8 mouse cellular contexts compared by ENCODE assay signal in the genomic region with DNA sequence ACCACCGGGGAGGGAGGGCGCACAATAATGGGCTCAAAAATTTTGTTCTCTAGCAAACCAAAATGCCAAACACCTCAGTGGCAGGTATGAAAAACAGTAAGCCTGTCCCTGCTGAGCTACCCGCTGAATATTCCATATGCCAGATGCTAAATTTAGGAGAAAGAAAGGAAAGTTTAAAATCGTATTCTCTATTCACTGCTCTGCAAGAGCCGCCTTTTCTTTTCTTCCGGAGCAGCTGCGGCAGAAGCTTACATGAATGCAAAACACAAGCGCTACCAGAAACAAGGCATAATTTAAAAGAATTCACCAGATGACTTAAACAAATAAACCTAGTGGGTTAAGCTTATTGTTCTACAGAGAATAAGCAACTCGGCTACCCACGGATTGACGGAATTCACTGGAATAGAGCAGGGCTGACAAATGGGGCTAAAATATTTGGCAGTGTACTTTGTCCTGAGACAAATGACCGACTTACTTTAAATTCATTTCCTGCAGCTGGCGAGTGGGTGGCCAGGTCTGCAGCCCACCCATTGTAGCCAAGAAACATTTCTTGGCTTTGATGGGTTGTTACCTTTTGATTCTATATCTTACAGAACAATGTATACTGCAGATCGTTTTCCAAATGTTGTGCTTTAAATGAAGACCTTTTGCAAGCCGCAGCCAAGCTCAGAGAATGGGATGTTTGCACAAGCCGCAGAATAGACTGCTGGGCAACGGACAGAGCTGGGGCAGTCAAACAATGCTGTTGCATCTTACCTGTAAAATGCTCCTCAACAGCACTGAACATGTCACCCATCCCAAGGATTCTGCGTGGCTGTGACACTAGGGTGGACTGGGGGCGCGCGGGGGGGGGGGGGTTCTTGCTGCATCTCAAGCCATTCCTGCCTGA. TPM values are rescaled to one million over a fixed set of nuclear protein-coding genes. Genes with fewer than 3 reads are reported as not detected.
DNase-seq lines count a peak whose midpoint lies in the region; ATAC-seq lines count a peak whose summit lies in the region.

No protein-coding gene starts in this region.

- no peaks in the 10 kb centered on the region for H3K27me3 ChIP-seq in kidney, embryonic 14.5 days (ENCODE audit: control insufficient read depth, insufficient read depth, low read length)
- H3K27me3 ChIP-seq in forebrain, embryonic 10.5 days (ENCODE audit: poor library complexity, severe bottlenecking): peaks cover 47% of the 10 kb centered on the region
- H3K27me3 ChIP-seq in limb, embryonic 11.5 days (ENCODE audit: control insufficient read depth, insufficient read depth, low read length): no peaks in the 10 kb centered on the region

- DNase-seq in kidney, adult 8-10 months: no peak
- DNase-seq in cerebellum, adult 11-12 months: peak; percentile 60
- DNase-seq in forebrain, embryonic 10.5 days (ENCODE audit: extremely low spot score, low spot score): no peak
- peak; percentile 25 for DNase-seq in limb, embryonic 11.5 days (ENCODE audit: low spot score)
- peak; percentile 13 for DNase-seq in retina, embryonic 14.5 days (ENCODE audit: low spot score)
- DNase-seq in gastrocnemius, postnatal 14 days: no peak
- DNase-seq in adrenal gland, postnatal 14 days: no peak

- no peaks in the 10 kb centered on the region for H3K9me3 ChIP-seq in kidney, embryonic 14.5 days (ENCODE audit: control insufficient read depth, low read length)
- H3K9me3 ChIP-seq in forebrain, embryonic 10.5 days: peaks cover 5% of the 10 kb centered on the region; the same call in 1 of the 2 replicates
- no peaks in the 10 kb centered on the region for H3K9me3 ChIP-seq in limb, embryonic 11.5 days (ENCODE audit: control insufficient read depth, low read length)

- no peaks in the 10 kb centered on the region for H3K4me1 ChIP-seq in kidney, embryonic 14.5 days (ENCODE audit: control insufficient read depth, insufficient read depth, low read length)
- peaks cover 17% of the 10 kb centered on the region for H3K4me1 ChIP-seq in forebrain, embryonic 10.5 days
- no peaks in the 10 kb centered on the region for H3K4me1 ChIP-seq in limb, embryonic 11.5 days (ENCODE audit: control insufficient read depth, insufficient read depth, low read length)

- H3K9ac ChIP-seq in kidney, embryonic 14.5 days (ENCODE audit: low read depth, low read length): peak overlapping the region; percentile 37; the same call in 1 of the 2 replicates
- no peak overlapping the region for H3K9ac ChIP-seq in limb, embryonic 11.5 days (ENCODE audit: low read length)

- WGBS in kidney, embryonic 14.5 days: 42% methylated on average over 21 of the region's 21 CpGs
- 30% methylated on average over 21 of the region's 21 CpGs for WGBS in forebrain, embryonic 10.5 days
- WGBS in limb, embryonic 11.5 days: 47% methylated on average over 21 of the region's 21 CpGs

- intact Hi-C loops in gastrocnemius, postnatal 14 days (cut with DNase I; ENCODE audit: low total_unique reads): no loop called here

- H3K4me2 ChIP-seq in kidney, embryonic 14.5 days (replicated peaks; ENCODE audit: low read depth, low read length): peak overlapping the region; percentile 35
- peak overlapping the region; percentile 0; the same call in 1 of the 2 replicates for H3K4me2 ChIP-seq in limb, embryonic 11.5 days (ENCODE audit: low read depth, severe bottlenecking)

- peak overlapping the region; percentile 6; the same call in 1 of the 2 replicates for H3K4me3 ChIP-seq in kidney, embryonic 14.5 days (ENCODE audit: low read length)
- H3K4me3 ChIP-seq in forebrain, embryonic 10.5 days: peak overlapping the region; percentile 34
- H3K4me3 ChIP-seq in limb, embryonic 11.5 days (ENCODE audit: low read depth, low read length): no peak overlapping the region

- no peaks in the 10 kb centered on the region for H3K36me3 ChIP-seq in kidney, embryonic 14.5 days (ENCODE audit: control insufficient read depth, insufficient read depth, low read length)
- H3K36me3 ChIP-seq in forebrain, embryonic 10.5 days (replicated peaks): no peaks in the 10 kb centered on the region
- H3K36me3 ChIP-seq in limb, embryonic 11.5 days (ENCODE audit: control insufficient read depth, insufficient read depth, low read length): no peaks in the 10 kb centered on the region

- no peak for ATAC-seq in kidney, embryonic 14.5 days (ENCODE audit: low FRiP score, low TSS enrichment)
- no peak for ATAC-seq in limb, embryonic 11.5 days (ENCODE audit: insufficient number of reproducible peaks, low FRiP score, low TSS enrichment, low read depth)

- H3K27ac ChIP-seq in kidney, embryonic 14.5 days (ENCODE audit: low read depth, low read length): no peak overlapping the region
- peak overlapping the region; percentile 53; the same call in 1 of the 2 replicates for H3K27ac ChIP-seq in forebrain, embryonic 10.5 days
- no peak overlapping the region for H3K27ac ChIP-seq in limb, embryonic 11.5 days (replicated peaks; ENCODE audit: low read depth, low read length)

RNA-seq across cellular contexts. Expression of gene Tcf12, which starts 43.8 kb away (rescaled TPM):
- 75.5 and 108 TPM in 2 replicates for polyA plus RNA-seq in kidney, embryonic 14.5 days (2014; fragmentation: Nextera tagmentation; extraction: Ambion mirVana)
- polyA plus RNA-seq in forebrain, embryonic 10.5 days (2016; fragmentation: Nextera tagmentation; extraction: Ambion mirVana): 109 and 110 TPM in 2 replicates
- polyA plus RNA-seq in limb, embryonic 11.5 days (2014; fragmentation: Nextera tagmentation; extraction: Ambion mirVana): 191 and 194 TPM in 2 replicates
- 10 to 100 TPM; 42.9 to 48.7 TPM for total RNA-seq in gastrocnemius, postnatal 14 days (2021)
- 82.7 and 103 TPM in 2 replicates for total RNA-seq in adrenal gland, postnatal 14 days (2021)

Comparison
In these comparisons a context has a peak if more than half of its experiments do, and no peak if none do; other contexts are left out.
1. DNase-seq: peak in cerebellum, adult 11-12 months (single experiment), limb, embryonic 11.5 days (single experiment) and retina, embryonic 14.5 days (single experiment); none in kidney, adult 8-10 months (0 of 2), forebrain, embryonic 10.5 days (single experiment), gastrocnemius, postnatal 14 days (single experiment) and adrenal gland, postnatal 14 days (single experiment).